Mouse (Mus musculus) c-Kit-positive CD71-positive TER-119-negative erythroid progenitor cells, embryonic 14.5 days (primary cell): ENCODE data around the gene Tspan32.

Experiments used
- DNase-seq: peaks from one replicate; pipeline ENCODE4 v3.0.0-alpha.2; 2013; ENCODE audit warnings: low read depth

Gene Tspan32

GRCm38 (mm10) chr7:143007599-143008369 is 2.9 kb downstream of the Tspan32 start:
- DNase-seq, result peak; percentile 92

GRCm38 (mm10) chr7:143008370-143008926 is 3.6 kb downstream of the Tspan32 start:
- no peak for DNase-seq

- DNase-seq, result no peak
These were observed 4.3 kb downstream of the Tspan32 start for GRCm38 (mm10) chr7:143008996-143009665.

GRCm38 (mm10) chr7:143009996-143010395 is 5.2 kb downstream of the Tspan32 start:
- no peak for DNase-seq

- DNase-seq, result no peak
These were observed 6.4 kb downstream of the Tspan32 start for GRCm38 (mm10) chr7:143011226-143011625.

- no peak for DNase-seq
These were observed 7.5 kb downstream of the Tspan32 start for GRCm38 (mm10) chr7:143012230-143012875.

GRCm38 (mm10) chr7:143013420-143014178 is 8.8 kb downstream of the Tspan32 start:
- no peak for DNase-seq

- no peak for DNase-seq
These were observed 10.2 kb downstream of the Tspan32 start for GRCm38 (mm10) chr7:143014862-143015659.

GRCm38 (mm10) chr7:143015755-143016423 is 11.0 kb downstream of the Tspan32 start:
- DNase-seq, result no peak

GRCm38 (mm10) chr7:143016424-143017142 is 11.7 kb downstream of the Tspan32 start:
- no peak for DNase-seq

GRCm38 (mm10) chr7:143017181-143017580 is 12.3 kb downstream of the Tspan32 start:
- DNase-seq, result no peak

GRCm38 (mm10) chr7:143020040-143020439 is 15.2 kb downstream of the Tspan32 start:
- no peak for DNase-seq

- no peak for DNase-seq
These were observed 15.9 kb downstream of the Tspan32 start for GRCm38 (mm10) chr7:143020764-143021163.

- no peak for DNase-seq
These were observed 16.7 kb downstream of the Tspan32 start for GRCm38 (mm10) chr7:143021356-143022164.

- DNase-seq, result no peak
These were observed 18.7 kb downstream of the Tspan32 start for GRCm38 (mm10) chr7:143023499-143023898.

- no peak for DNase-seq
These were observed 19.4 kb downstream of the Tspan32 start for GRCm38 (mm10) chr7:143024293-143024692.

GRCm38 (mm10) chr7:143025496-143025895 is 20.6 kb downstream of the Tspan32 start:
- DNase-seq, result no peak

- no peak for DNase-seq
These were observed 22.4 kb downstream of the Tspan32 start for GRCm38 (mm10) chr7:143027196-143027595.

- no peak for DNase-seq
These were observed 27.0 kb downstream of the Tspan32 start for GRCm38 (mm10) chr7:143031816-143032215.
